Mouse (Mus musculus) bone marrow, adult 2 months (tissue): ENCODE measurements around the gene Skil. TPM values are rescaled to one million over a fixed set of nuclear protein-coding genes. Genes with fewer than 3 reads are reported as not detected.

Experiments used
- H3K27ac ChIP-seq: fragments of 200-500 bp; 2 replicates; pipeline ENCODE4 v1.5.1; 2012; ENCODE audit warnings: low read depth, mild to moderate bottlenecking, control low read depth, inconsistent platforms, low read length; ENCODE audit not compliant: control insufficient read depth, poor library complexity, insufficient read depth
- H3K4me1 ChIP-seq: fragments of 200-500 bp; 2 replicates; pipeline ENCODE4 v1.6.1; 2011; ENCODE audit warnings: low read length; ENCODE audit not compliant: control insufficient read depth, insufficient read depth
- H3K4me3 ChIP-seq: fragments of 200-500 bp; replicated peaks from 2 replicates; pipeline ENCODE3; 2011; ENCODE audit warnings: mild to moderate bottlenecking, low read depth, low read length, control low read depth; ENCODE audit not compliant: control insufficient read depth
- CTCF ChIP-seq: fragments of 200-500 bp; IDR thresholded peaks from 2 replicates; pipeline ENCODE4 v1.5.1; 2011; ENCODE audit warnings: low read length, control low read depth; ENCODE audit not compliant: control insufficient read depth, insufficient read depth
- POLR2A ChIP-seq: fragments of 200-500 bp; IDR thresholded peaks from 2 replicates; pipeline ENCODE4 v1.6.1; 2011; ENCODE audit warnings: low read depth, mild to moderate bottlenecking, control low read depth, low read length, borderline replicate concordance; ENCODE audit not compliant: control insufficient read depth
- WGBS: fragments of 180-500 bp; shearing (Covaris S2); methylation state at CpG from one replicate; pipeline ENCODE4 v1.1.7; 2018; 5-methylcytosine and 5-hydroxymethylcytosine counted together
- polyA plus RNA-seq: library from polyadenylated mRNA; stranded (reverse); fragments of >200 nt; gene quantifications from 2 replicates; pipeline ENCODE4 v1.2.4, GENCODE M21; 2011; ENCODE audit warnings: low replicate concordance; ENCODE audit not compliant: missing spikeins, insufficient read depth, insufficient read length

Skil gene
- polyA plus RNA-seq, 1 experiment = 2.9 TPM

DNA sequence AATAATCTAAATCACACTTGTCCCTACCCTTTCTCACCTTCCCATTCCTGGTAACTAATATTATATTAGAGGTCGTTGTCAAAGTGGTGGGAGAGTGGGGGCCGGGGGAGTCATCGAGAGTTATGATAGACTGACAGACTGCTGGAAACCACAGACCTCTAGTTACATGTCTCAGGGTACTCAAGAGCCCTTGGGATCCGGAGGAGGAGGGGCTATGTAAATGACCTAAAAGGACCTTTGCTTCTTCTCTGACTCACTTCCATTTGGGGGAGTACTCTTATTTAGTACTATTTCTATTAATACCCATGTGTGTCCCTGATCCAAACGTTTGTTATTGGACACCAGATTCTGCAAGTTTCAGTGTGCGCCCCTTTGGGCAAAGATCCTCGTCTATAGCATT lies 4.9 kb upstream of the Skil start:
- 24% methylated on average over 7 of the region's 7 CpGs for whole genome bisulfite sequencing
- no peak for TF ChIP-seq CTCF
- TF ChIP-seq POLR2A = no peak
- H3K4me1 ChIP-seq = peaks cover 1% of the 10 kb centered on the region; the same call in 1 of the 2 replicates
- H3K27ac ChIP-seq = no peak overlapping the region
- H3K4me3 ChIP-seq = no peak overlapping the region

DNA sequence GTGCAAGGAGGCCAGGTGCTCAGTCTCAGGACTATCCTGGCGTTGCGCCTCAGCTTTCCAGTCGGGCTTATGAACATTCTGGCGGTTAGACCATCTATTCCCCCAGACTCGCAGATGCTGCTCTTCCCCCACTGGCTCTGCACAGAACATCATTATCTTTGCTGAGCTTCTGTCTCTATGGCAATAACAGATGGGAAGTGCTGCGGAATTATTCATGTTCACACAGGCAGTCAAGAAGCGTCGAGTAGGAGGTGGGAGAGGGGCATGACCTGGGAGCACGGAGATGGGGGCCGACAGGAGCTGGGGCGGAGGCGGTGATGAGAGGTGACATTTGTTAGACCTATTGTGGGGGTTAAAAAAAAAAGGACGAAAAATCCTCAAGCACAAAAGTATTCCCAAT lies 1.7 kb upstream of the Skil start:
- peak overlapping the region; percentile 30; the same call in 1 of the 2 replicates for H3K27ac ChIP-seq
- H3K4me3 ChIP-seq = peak overlapping the region; percentile 43
- peaks cover 3% of the 10 kb centered on the region for H3K4me1 ChIP-seq
- no peak for TF ChIP-seq CTCF
- no peak for TF ChIP-seq POLR2A
- WGBS = 11% methylated on average over 13 of the region's 13 CpGs

DNA sequence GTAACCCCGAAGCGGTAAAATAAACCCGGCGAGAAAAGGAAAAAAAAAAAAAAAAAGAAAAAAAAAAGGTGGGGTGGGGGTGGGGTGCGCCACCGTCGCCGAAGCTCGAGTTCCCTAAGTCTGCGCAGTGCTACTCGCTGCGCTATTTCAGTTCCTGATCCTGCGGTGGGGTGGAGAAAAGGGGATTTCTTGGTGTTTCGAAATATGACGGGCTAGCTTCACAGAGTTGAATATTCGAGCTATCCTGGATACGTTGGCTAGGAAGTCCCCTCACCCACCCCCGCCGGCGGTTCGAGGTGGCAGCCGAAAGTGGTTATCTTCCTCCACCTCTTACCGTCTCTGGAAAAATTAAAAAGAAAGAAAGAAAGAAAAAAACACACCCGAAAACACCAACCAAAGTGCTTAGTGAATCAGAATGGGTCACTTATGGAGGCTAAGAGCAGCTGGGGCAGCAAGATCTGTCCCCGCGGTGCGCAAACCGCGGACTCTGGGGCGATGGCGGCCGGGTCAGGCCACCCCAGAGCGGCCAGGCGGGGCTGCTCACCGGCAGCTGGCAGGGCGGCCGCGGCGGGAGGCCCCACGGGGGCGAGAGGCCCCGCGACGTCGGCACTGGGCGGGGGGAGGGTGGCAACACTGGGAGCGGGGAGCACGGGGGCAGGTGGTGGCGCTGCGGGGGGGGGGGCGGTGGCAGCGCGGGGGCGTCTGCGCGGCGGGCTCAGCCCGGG lies 1.1 kb upstream of the Skil start:
- WGBS = under 1% methylated on average over 50 of the region's 58 CpGs
- TF ChIP-seq CTCF (no peak), POLR2A (peak; percentile 42; the same call in 1 of the 2 replicates)
- Histone ChIP-seq H3K4me3 (peak overlapping the region; percentile 75), H3K27ac (peak overlapping the region; percentile 100), H3K4me1 (peaks cover 3% of the 10 kb centered on the region)

DNA sequence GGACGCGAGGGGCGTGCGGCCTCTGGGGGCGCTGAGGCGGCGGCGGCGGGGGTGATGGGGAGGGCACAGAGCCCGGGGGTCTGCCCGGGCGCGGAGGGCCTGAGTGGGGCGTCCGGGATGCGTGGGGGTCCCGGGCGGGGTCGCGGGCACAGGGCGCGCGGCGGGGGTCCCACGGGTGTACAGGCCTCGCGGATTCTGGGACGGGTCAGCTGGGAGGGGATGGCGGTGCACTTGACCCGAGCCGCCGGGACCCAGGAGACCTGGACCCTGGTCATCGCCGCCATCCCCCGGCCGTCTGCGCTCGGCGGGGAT lies 277 bp downstream of the Skil start:
- 2% methylated on average over 38 of the region's 39 CpGs for WGBS
- peak overlapping the region; percentile 62 for H3K4me3 ChIP-seq
- TF ChIP-seq CTCF (no peak), POLR2A (no peak)
- peaks cover 3% of the 10 kb centered on the region for H3K4me1 ChIP-seq
- peak overlapping the region; percentile 100 for H3K27ac ChIP-seq

DNA sequence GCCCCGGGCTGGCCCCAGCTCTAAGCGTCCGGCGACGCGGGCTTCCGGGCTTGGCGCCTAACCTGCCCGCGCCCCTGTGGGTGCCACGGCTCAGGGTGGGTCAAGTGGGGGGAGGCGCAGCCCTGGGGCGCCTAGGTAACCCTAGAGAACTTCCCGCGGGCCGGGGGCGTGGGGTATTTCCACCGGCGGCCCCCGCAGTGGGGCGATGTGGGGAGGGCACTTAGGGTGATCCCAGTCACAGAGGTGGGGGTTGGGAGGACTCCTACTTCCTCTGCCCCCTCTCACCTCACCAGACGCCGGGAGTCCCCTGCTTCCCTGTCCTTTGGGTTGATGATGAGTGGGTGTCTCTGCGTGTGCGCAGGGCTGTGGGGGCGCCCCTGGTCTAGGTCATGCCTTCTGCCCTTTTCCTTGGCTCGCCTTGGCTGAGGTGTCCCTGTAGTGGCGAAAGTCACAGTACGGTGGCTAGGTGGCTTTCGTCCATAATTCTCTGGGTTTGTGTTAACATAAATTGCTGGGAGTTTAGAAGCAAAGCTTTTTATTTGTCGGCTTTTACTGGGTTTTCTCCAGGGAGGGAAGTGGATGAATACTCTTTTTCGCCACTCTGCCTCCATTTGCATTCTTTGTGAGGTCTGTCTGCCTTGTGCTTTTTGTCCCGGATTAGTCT lies 765 bp downstream of the Skil start:
- 4% methylated on average over 33 of the region's 33 CpGs for WGBS
- Histone ChIP-seq H3K4me1 (peaks cover 3% of the 10 kb centered on the region), H3K27ac (peak overlapping the region; percentile 100), H3K4me3 (peak overlapping the region; percentile 62)
- TF ChIP-seq POLR2A = peak; percentile 15; the same call in 1 of the 2 replicates
- TF ChIP-seq CTCF = no peak

DNA sequence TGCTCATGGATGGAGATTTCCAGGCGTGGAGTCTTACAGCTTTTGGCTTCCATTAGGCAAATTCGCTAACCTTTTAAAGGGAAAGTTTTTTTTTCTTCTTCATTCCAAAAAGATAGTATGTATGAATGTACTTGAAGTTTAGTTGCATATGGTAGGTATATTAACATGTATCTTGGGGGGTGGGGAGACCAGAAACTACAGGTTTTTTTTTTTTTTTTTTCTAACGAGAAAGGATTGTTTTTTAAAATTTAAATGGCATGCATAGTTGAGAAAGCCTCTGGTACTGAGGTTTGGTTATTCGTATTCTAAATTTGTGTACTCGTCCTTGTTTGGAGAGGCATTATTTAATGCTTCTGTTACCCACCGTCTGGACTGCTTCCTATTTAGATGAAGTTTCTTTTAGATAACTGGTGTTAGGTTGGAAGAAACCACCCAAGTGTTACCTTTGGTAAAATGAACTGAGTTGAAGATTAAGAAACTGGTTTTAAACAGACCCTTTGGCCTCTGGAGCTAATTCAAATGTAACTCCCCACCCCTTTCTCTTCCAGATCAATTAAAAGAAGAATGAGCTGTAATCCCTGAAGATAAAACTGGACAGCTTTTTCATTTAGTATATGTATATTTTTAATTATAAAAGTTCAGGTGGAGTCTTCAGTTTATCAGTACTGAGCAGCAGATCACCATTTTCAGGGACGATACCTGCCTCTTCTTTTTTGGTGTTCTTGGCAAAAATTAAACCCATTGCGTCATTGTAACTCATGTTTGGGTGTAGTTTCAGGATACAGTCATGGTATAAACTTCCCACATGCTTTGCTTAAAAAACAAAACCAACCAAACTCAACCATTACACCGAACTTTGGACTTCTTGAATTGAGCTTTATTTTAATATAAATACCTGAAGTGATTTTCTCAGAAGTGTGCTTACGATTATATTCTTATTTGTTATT lies 1.6 kb downstream of the Skil start:
- no peak overlapping the region for H3K4me3 ChIP-seq
- H3K27ac ChIP-seq = no peak overlapping the region
- 57% methylated on average over 10 of the region's 10 CpGs for WGBS
- peaks cover 3% of the 10 kb centered on the region for H3K4me1 ChIP-seq
- TF ChIP-seq CTCF (no peak), POLR2A (no peak)

DNA sequence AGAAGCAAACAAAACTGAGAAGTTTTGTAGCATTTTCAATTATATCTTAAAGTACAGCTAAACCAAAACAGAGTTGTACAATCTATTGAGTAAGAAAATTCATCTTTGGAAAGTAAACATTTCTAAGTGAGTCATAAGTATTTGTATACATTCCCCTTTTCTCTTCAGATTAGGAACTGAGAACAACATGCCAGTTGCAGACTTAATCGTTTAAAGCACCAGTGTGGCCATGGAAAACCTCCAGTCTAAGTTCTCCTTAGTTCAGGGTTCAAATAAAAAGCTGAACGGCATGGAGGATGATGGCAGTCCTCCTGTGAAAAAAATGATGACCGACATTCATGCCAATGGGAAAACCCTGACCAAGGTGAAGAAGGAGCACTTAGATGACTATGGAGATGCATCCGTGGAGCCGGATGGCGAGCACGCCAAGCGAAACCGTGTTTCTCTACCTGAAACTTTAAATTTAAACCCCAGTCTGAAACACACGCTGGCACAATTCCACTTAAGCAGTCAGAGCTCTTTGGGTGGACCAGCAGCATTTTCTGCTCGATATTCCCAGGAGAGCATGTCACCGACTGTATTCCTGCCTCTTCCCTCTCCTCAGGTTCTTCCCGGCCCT lies 2.4 kb downstream of the Skil start:
- Histone ChIP-seq H3K4me1 (peaks cover 3% of the 10 kb centered on the region), H3K27ac (no peak overlapping the region), H3K4me3 (no peak overlapping the region)
- TF ChIP-seq POLR2A = no peak
- TF ChIP-seq CTCF = no peak
- 89% methylated on average over 13 of the region's 13 CpGs for WGBS
